9 mouse cellular contexts compared by ENCODE assay signal in genomic region chr19:45746153-45747020, GRCm38 (mm10). TPM values are rescaled to one million over a fixed set of nuclear protein-coding genes. Genes with fewer than 3 reads are reported as not detected.
DNase-seq lines count a peak whose midpoint lies in the region; ATAC-seq and TF ChIP-seq lines count a peak whose summit lies in the region.
"Had no signal": no experiment of that assay in that cellular context is flagged by ENCODE, and none has a peak within 500 bp of the region (broad histone marks: within the 10 kb centered on the region; RNA-seq: fewer than 3 reads in every experiment).

No protein-coding gene starts in this region.

- no peak overlapping the region for H3K9ac ChIP-seq in embryonic facial prominence, embryonic 12.5 days
- H3K9ac ChIP-seq in heart, embryonic 12.5 days: no peak overlapping the region
- H3K9ac ChIP-seq in kidney, postnatal 0 days (ENCODE audit: low read depth, low read length): no peak overlapping the region
- H3K9ac ChIP-seq in neural tube, embryonic 13.5 days: no peak overlapping the region

- H3K4me3 ChIP-seq in embryonic facial prominence, embryonic 12.5 days: 0 out of 2 replicates have a peak overlapping the region, but pooled peaks have one; percentile 0
- H3K4me3 ChIP-seq in heart, embryonic 12.5 days: peak overlapping the region; percentile 25
- 0 out of 2 replicates have a peak overlapping the region, but pooled peaks have one; percentile 4 for H3K4me3 ChIP-seq in kidney, postnatal 0 days (replicated peaks; ENCODE audit: low read depth, low read length)
- H3K4me3 ChIP-seq in neural tube, embryonic 13.5 days: no peak overlapping the region
- no peak overlapping the region for H3K4me3 ChIP-seq in thymus, adult 2 months (ENCODE audit: control insufficient read depth, insufficient read depth, low read length)

- TF ChIP-seq POLR2A in thymus, adult 2 months (IDR thresholded peaks at IDR 0.05; ENCODE audit: control insufficient read depth, extremely low read depth, insufficient read depth, low read length, poor library complexity): no peak

- no peak overlapping the region for H3K27ac ChIP-seq in embryonic facial prominence, embryonic 12.5 days
- no peak overlapping the region for H3K27ac ChIP-seq in heart, embryonic 12.5 days (ENCODE audit: poor library complexity, severe bottlenecking)
- no peak overlapping the region for H3K27ac ChIP-seq in kidney, postnatal 0 days
- H3K27ac ChIP-seq in neural tube, embryonic 13.5 days (replicated peaks): no peak overlapping the region
- H3K27ac ChIP-seq in thymus, adult 2 months (ENCODE audit: control insufficient read depth, insufficient read depth, low read length): no peak overlapping the region
- H3K27ac ChIP-seq: macrophage had no signal

- peak; percentile 76 for DNase-seq in adrenal gland, adult 2 months
- peak; percentile 88 for DNase-seq in kidney, postnatal 0 days (ENCODE audit: low spot score)
- DNase-seq in liver: peak; percentile 77
- peak; percentile 81 for DNase-seq in thymus, adult 2 months

- 7% methylated on average over 29 of the region's 29 CpGs for WGBS in embryonic facial prominence, embryonic 12.5 days
- 7% methylated on average over 29 of the region's 29 CpGs for WGBS in heart, embryonic 12.5 days
- 15% methylated on average over 29 of the region's 29 CpGs for WGBS in kidney, postnatal 0 days
- 8% methylated on average over 29 of the region's 29 CpGs for WGBS in neural tube, embryonic 13.5 days
- 15% methylated on average over 29 of the region's 29 CpGs for WGBS in thymus, adult 2 months

- peak; percentile 42 for ATAC-seq in CD4-positive, CD25-positive, alpha-beta regulatory T cell, adult 4 months
- ATAC-seq in embryonic facial prominence, embryonic 12.5 days (ENCODE audit: insufficient number of reproducible peaks, insufficient read depth, low FRiP score, low TSS enrichment): no peak
- no peak for ATAC-seq in heart, embryonic 12.5 days (ENCODE audit: insufficient number of reproducible peaks, low FRiP score)
- 0 out of 2 replicates have a peak, but pooled peaks have one; percentile 1 for ATAC-seq in kidney, postnatal 0 days (replicated peaks; ENCODE audit: low FRiP score, low read depth)
- ATAC-seq in neural tube, embryonic 13.5 days (ENCODE audit: low read depth): 0 out of 2 replicates have a peak, but pooled peaks have one; percentile 4

- no peak overlapping the region for H3K4me2 ChIP-seq in embryonic facial prominence, embryonic 12.5 days (replicated peaks)
- H3K4me2 ChIP-seq in heart, embryonic 12.5 days: peak overlapping the region; percentile 61
- no peak overlapping the region for H3K4me2 ChIP-seq in kidney, postnatal 0 days (ENCODE audit: low read length)
- H3K4me2 ChIP-seq in neural tube, embryonic 13.5 days: no peak overlapping the region

- 0 out of 2 replicates have a peak, but pooled peaks cover under 1% of the 10 kb centered on the region for H3K36me3 ChIP-seq in embryonic facial prominence, embryonic 12.5 days
- H3K36me3 ChIP-seq in heart, embryonic 12.5 days: no peaks in the 10 kb centered on the region
- 0 out of 2 replicates have a peak, but pooled peaks cover 2% of the 10 kb centered on the region for H3K36me3 ChIP-seq in kidney, postnatal 0 days (ENCODE audit: insufficient read depth, low read length)
- peaks cover 10% of the 10 kb centered on the region for H3K36me3 ChIP-seq in neural tube, embryonic 13.5 days
- no peaks in the 10 kb centered on the region for H3K36me3 ChIP-seq in thymus, adult 2 months (ENCODE audit: control insufficient read depth, insufficient read depth, low read length)

- no peaks in the 10 kb centered on the region for H3K9me3 ChIP-seq in embryonic facial prominence, embryonic 12.5 days
- no peaks in the 10 kb centered on the region for H3K9me3 ChIP-seq in heart, embryonic 12.5 days (replicated peaks)
- H3K9me3 ChIP-seq in kidney, postnatal 0 days (replicated peaks; ENCODE audit: low read length): no peaks in the 10 kb centered on the region
- no peaks in the 10 kb centered on the region for H3K9me3 ChIP-seq in neural tube, embryonic 13.5 days

- peak; percentile 86 for TF ChIP-seq CTCF in kidney, postnatal 0 days (IDR thresholded peaks at IDR 0.05; ENCODE audit: low read depth)
- peak; percentile 90 for TF ChIP-seq CTCF in thymus, adult 2 months (IDR thresholded peaks at IDR 0.05; ENCODE audit: borderline replicate concordance, control insufficient read depth, extremely low read depth, insufficient read depth, low read length, poor library complexity)

- peaks cover 56% of the 10 kb centered on the region for H3K27me3 ChIP-seq in embryonic facial prominence, embryonic 12.5 days
- H3K27me3 ChIP-seq in heart, embryonic 12.5 days (replicated peaks): peaks cover 52% of the 10 kb centered on the region
- H3K27me3 ChIP-seq in kidney, postnatal 0 days (ENCODE audit: insufficient read depth, low read length): peaks cover 22% of the 10 kb centered on the region; the same call in 1 of the 2 replicates
- H3K27me3 ChIP-seq in neural tube, embryonic 13.5 days: peaks cover 61% of the 10 kb centered on the region
- peaks cover 15% of the 10 kb centered on the region for H3K27me3 ChIP-seq in thymus, adult 2 months (ENCODE audit: control insufficient read depth, insufficient read depth, low read length)

- H3K4me1 ChIP-seq in embryonic facial prominence, embryonic 12.5 days: peaks cover 40% of the 10 kb centered on the region
- peaks cover 57% of the 10 kb centered on the region for H3K4me1 ChIP-seq in heart, embryonic 12.5 days (replicated peaks)
- peaks cover 25% of the 10 kb centered on the region for H3K4me1 ChIP-seq in kidney, postnatal 0 days (replicated peaks; ENCODE audit: insufficient read depth, low read length)
- H3K4me1 ChIP-seq in neural tube, embryonic 13.5 days (replicated peaks): peaks cover 54% of the 10 kb centered on the region
- peaks cover 25% of the 10 kb centered on the region for H3K4me1 ChIP-seq in thymus, adult 2 months (replicated peaks; ENCODE audit: control insufficient read depth, insufficient read depth, low read length)

RNA-seq across cellular contexts. Expression of gene Npm3, which starts 3.0 kb away (rescaled TPM):
- polyA plus RNA-seq in CD4-positive, CD25-positive, alpha-beta regulatory T cell, adult 4 months (2017; shearing (Covaris generic)): 10 to 100 TPM; 11.9 to 37.1 TPM
- 10 to 100 TPM; 26.1 to 27.6 TPM for total RNA-seq in adrenal gland, adult 2 months (2021)
- 52.2 and 53.3 TPM in 2 replicates for polyA plus RNA-seq in adrenal gland, adult 2 months (2012; rRNA removed)
- polyA plus RNA-seq in embryonic facial prominence, embryonic 12.5 days (2016; fragmentation: Nextera tagmentation; extraction: Ambion mirVana): 13.2 and 15.0 TPM in 2 replicates
- polyA plus RNA-seq in heart, embryonic 12.5 days (2016; fragmentation: Nextera tagmentation; extraction: Ambion mirVana): 9.5 and 11.2 TPM in 2 replicates
- polyA plus RNA-seq in kidney, postnatal 0 days (2015; fragmentation: Nextera tagmentation; extraction: Ambion mirVana): 16.7 and 18.0 TPM in 2 replicates
- 6.4 and 6.7 TPM in 2 replicates for polyA plus RNA-seq in neural tube, embryonic 13.5 days (2015; fragmentation: Nextera tagmentation; extraction: Ambion mirVana)
- polyA plus RNA-seq in thymus, adult 2 months (2012; rRNA removed): 146 and 167 TPM in 2 replicates

RNA-seq across cellular contexts. Expression of gene Fgf8, which starts 3.7 kb away (rescaled TPM):
- polyA plus RNA-seq in CD4-positive, CD25-positive, alpha-beta regulatory T cell, adult 4 months (2017; shearing (Covaris generic)): not detected
- not detected for total RNA-seq in adrenal gland, adult 2 months (2021)
- polyA plus RNA-seq in adrenal gland, adult 2 months (2012; rRNA removed): 0.30 TPM in 1 of 2 replicates, not detected in the other
- 3.5 and 6.1 TPM in 2 replicates for polyA plus RNA-seq in embryonic facial prominence, embryonic 12.5 days (2016; fragmentation: Nextera tagmentation; extraction: Ambion mirVana)
- not detected in 2 replicates for polyA plus RNA-seq in heart, embryonic 12.5 days (2016; fragmentation: Nextera tagmentation; extraction: Ambion mirVana)
- 20.8 and 24.2 TPM in 2 replicates for polyA plus RNA-seq in kidney, postnatal 0 days (2015; fragmentation: Nextera tagmentation; extraction: Ambion mirVana)
- not detected in 2 replicates for polyA plus RNA-seq in neural tube, embryonic 13.5 days (2015; fragmentation: Nextera tagmentation; extraction: Ambion mirVana)
- 0.26 and 0.33 TPM in 2 replicates for polyA plus RNA-seq in thymus, adult 2 months (2012; rRNA removed)
- polyA plus RNA-seq: macrophage had no signal

RNA-seq across cellular contexts. Expression of gene Mgea5, which starts 37.2 kb away (rescaled TPM):
- polyA plus RNA-seq in CD4-positive, CD25-positive, alpha-beta regulatory T cell, adult 4 months (2017; shearing (Covaris generic)): 100 to 1,000 TPM; 191 to 247 TPM
- total RNA-seq in adrenal gland, adult 2 months (2021): 10 to 100 TPM; 55.8 to 85.1 TPM
- 5.4 and 8.2 TPM in 2 replicates for polyA plus RNA-seq in adrenal gland, adult 2 months (2012; rRNA removed)
- polyA plus RNA-seq in embryonic facial prominence, embryonic 12.5 days (2016; fragmentation: Nextera tagmentation; extraction: Ambion mirVana): 85.8 and 91.9 TPM in 2 replicates
- 51.7 and 52.8 TPM in 2 replicates for polyA plus RNA-seq in heart, embryonic 12.5 days (2016; fragmentation: Nextera tagmentation; extraction: Ambion mirVana)
- polyA plus RNA-seq in kidney, postnatal 0 days (2015; fragmentation: Nextera tagmentation; extraction: Ambion mirVana): 32.8 and 33.0 TPM in 2 replicates
- polyA plus RNA-seq in neural tube, embryonic 13.5 days (2015; fragmentation: Nextera tagmentation; extraction: Ambion mirVana): 79.4 and 81.4 TPM in 2 replicates
- 71.2 and 74.2 TPM in 2 replicates for polyA plus RNA-seq in thymus, adult 2 months (2012; rRNA removed)

Comparison
In these comparisons a context has a peak if more than half of its experiments do, and no peak if none do; other contexts are left out.
1. ATAC-seq: peak in CD4-positive, CD25-positive, alpha-beta regulatory T cell, adult 4 months (single experiment), kidney, postnatal 0 days (single experiment) and neural tube, embryonic 13.5 days (single experiment); none in embryonic facial prominence, embryonic 12.5 days (single experiment) and heart, embryonic 12.5 days (single experiment).
2. H3K4me3 ChIP-seq: peak in embryonic facial prominence, embryonic 12.5 days (single experiment), heart, embryonic 12.5 days (single experiment) and kidney, postnatal 0 days (single experiment); none in neural tube, embryonic 13.5 days (single experiment) and thymus, adult 2 months (single experiment).
3. Peak in every context shown above with its lines, with median percentiles within 50 percentile points of each other: DNase-seq.